Mouse (Mus musculus) hindbrain, embryonic 16.5 days (tissue): ENCODE measurements around the gene Vwa8. TPM values are rescaled to one million over a fixed set of nuclear protein-coding genes. Genes with fewer than 3 reads are reported as not detected.

Experiments used
- ATAC-seq: fragments of 200-750 bp; cut with Nextera tagmentation; 2 replicates; pipeline ENCODE4 v1.8.0; 2017; ENCODE audit warnings: moderate TSS enrichment, moderate library complexity
- H3K27ac ChIP-seq: fragments of 300-500 bp; sonication (generic); 2 replicates; pipeline ENCODE4 v1.5.1; 2014; ENCODE audit warnings: low read depth, mild to moderate bottlenecking, control low read depth, low read length, moderate library complexity
- H3K27me3 ChIP-seq: fragments of 300-500 bp; sonication (generic); replicated peaks from 2 replicates; pipeline ENCODE4 v1.6.1; 2014; ENCODE audit warnings: low read length; ENCODE audit not compliant: control insufficient read depth, insufficient read depth
- H3K36me3 ChIP-seq: fragments of 300-500 bp; sonication (generic); 2 replicates; pipeline ENCODE4 v1.6.1; 2014; ENCODE audit warnings: mild to moderate bottlenecking, low read length, moderate library complexity, mixed read lengths; ENCODE audit not compliant: control insufficient read depth, insufficient read depth
- H3K4me1 ChIP-seq: fragments of 300-500 bp; sonication (generic); 2 replicates; pipeline ENCODE4 v1.6.1; 2014; ENCODE audit warnings: low read depth, low read length; ENCODE audit not compliant: control insufficient read depth, insufficient read depth
- H3K4me2 ChIP-seq: fragments of 300-500 bp; sonication (generic); 2 replicates; pipeline ENCODE4 v1.6.1; 2014; ENCODE audit warnings: mild to moderate bottlenecking, low read length, control low read depth, moderate library complexity
- H3K4me3 ChIP-seq: fragments of 300-500 bp; sonication (generic); 2 replicates; pipeline ENCODE4 v1.5.1; 2014; ENCODE audit warnings: mild to moderate bottlenecking, low read length, control low read depth, moderate library complexity
- H3K9ac ChIP-seq: fragments of 300-500 bp; sonication (generic); 2 replicates; pipeline ENCODE4 v1.6.1; 2014; ENCODE audit warnings: low read depth, mild to moderate bottlenecking, control low read depth, low read length, moderate library complexity
- H3K9me3 ChIP-seq: fragments of 300-500 bp; sonication (generic); 2 replicates; pipeline ENCODE4 v1.6.1; 2014; ENCODE audit warnings: mild to moderate bottlenecking, low read length, moderate library complexity; ENCODE audit not compliant: control insufficient read depth
- WGBS: fragments of 180-500 bp; shearing (Covaris S2); extraction: QIAGEN DNeasy Blood & Tissue Kit; methylation state at CpG from one replicate; pipeline ENCODE4 v1.1.7; 2014; 5-methylcytosine and 5-hydroxymethylcytosine counted together
- polyA plus RNA-seq: library from polyadenylated mRNA; unstranded; fragments of >200 nt; fragmentation: Nextera tagmentation; extraction: Ambion mirVana; gene quantifications from 2 replicates; pipeline ENCODE4 v1.2.1, GENCODE M21; 2015

Gene Vwa8
- polyA plus RNA-seq, 1 experiment from 2014 or later: 7.9 TPM

- H3K4me3 ChIP-seq: no peak overlapping the region
- WGBS: 43% methylated on average over 4 of the region's 4 CpGs
- no peaks in the 10 kb centered on the region for H3K9me3 ChIP-seq
- H3K36me3 ChIP-seq: no peaks in the 10 kb centered on the region
- ATAC-seq: 0 out of 2 replicates have a peak, but pooled peaks have one; percentile 20
- H3K27me3 ChIP-seq: no peaks in the 10 kb centered on the region
- no peak overlapping the region for H3K9ac ChIP-seq
- no peaks in the 10 kb centered on the region for H3K4me1 ChIP-seq
- no peak overlapping the region for H3K4me2 ChIP-seq
- no peak overlapping the region for H3K27ac ChIP-seq
Observed at GRCm38 (mm10) chr14:78831158-78831557, 17.7 kb upstream of the Vwa8 start.

GRCm38 (mm10) chr14:78847948-78848347 is 904 bp upstream of the Vwa8 start:
- Histone ChIP-seq H3K4me1 (peaks cover 8% of the 10 kb centered on the region), H3K27me3 (no peaks in the 10 kb centered on the region), H3K9me3 (no peaks in the 10 kb centered on the region), H3K4me2 (no peak overlapping the region; the same call in 1 of the 2 replicates), H3K27ac (no peak overlapping the region), H3K9ac (no peak overlapping the region), H3K36me3 (no peaks in the 10 kb centered on the region), H3K4me3 (no peak overlapping the region)
- no peak for ATAC-seq
- 93% methylated on average over 1 of the region's 1 CpGs for WGBS

GRCm38 (mm10) chr14:78848477-78848876 is 375 bp upstream of the Vwa8 start:
- H3K4me1 ChIP-seq: peaks cover 8% of the 10 kb centered on the region
- no peaks in the 10 kb centered on the region for H3K9me3 ChIP-seq
- peak overlapping the region; percentile 99 for H3K9ac ChIP-seq
- H3K4me2 ChIP-seq: peak overlapping the region; percentile 88
- no peak for ATAC-seq
- H3K36me3 ChIP-seq: no peaks in the 10 kb centered on the region
- WGBS: under 1% methylated on average over 3 of the region's 3 CpGs
- peak overlapping the region; percentile 95 for H3K4me3 ChIP-seq
- no peaks in the 10 kb centered on the region for H3K27me3 ChIP-seq
- peak overlapping the region; percentile 83 for H3K27ac ChIP-seq

GRCm38 (mm10) chr14:78849961-78850578 is 1.2 kb downstream of the Vwa8 start:
- ATAC-seq: no peak
- WGBS: 46% methylated on average over 5 of the region's 5 CpGs
- no peak overlapping the region for H3K27ac ChIP-seq
- H3K4me2 ChIP-seq: peak overlapping the region; percentile 88
- H3K9ac ChIP-seq: no peak overlapping the region
- no peaks in the 10 kb centered on the region for H3K36me3 ChIP-seq
- no peaks in the 10 kb centered on the region for H3K9me3 ChIP-seq
- peaks cover 8% of the 10 kb centered on the region for H3K4me1 ChIP-seq
- no peaks in the 10 kb centered on the region for H3K27me3 ChIP-seq
- H3K4me3 ChIP-seq: no peak overlapping the region

- 15% methylated on average over 8 of the region's 8 CpGs for WGBS
- ATAC-seq: peak; percentile 10; the same call in 1 of the 2 replicates
- no peak overlapping the region for H3K9ac ChIP-seq
Observed at GRCm38 (mm10) chr14:78850666-78851065, 1.8 kb downstream of the Vwa8 start.

GRCm38 (mm10) chr14:78851366-78851765 is 2.5 kb downstream of the Vwa8 start:
- no peaks in the 10 kb centered on the region for H3K9me3 ChIP-seq
- H3K9ac ChIP-seq: no peak overlapping the region
- H3K4me1 ChIP-seq: peaks cover 8% of the 10 kb centered on the region
- no peaks in the 10 kb centered on the region for H3K36me3 ChIP-seq
- no peak overlapping the region for H3K4me2 ChIP-seq
- WGBS: 62% methylated on average over 3 of the region's 3 CpGs
- no peak for ATAC-seq
- H3K4me3 ChIP-seq: no peak overlapping the region
- no peaks in the 10 kb centered on the region for H3K27me3 ChIP-seq
- no peak overlapping the region for H3K27ac ChIP-seq

More at GRCm38 (mm10) chr14:78850666-78851065, 1.8 kb downstream of the Vwa8 start:
- H3K4me1 ChIP-seq: peaks cover 8% of the 10 kb centered on the region
- H3K9me3 ChIP-seq: no peaks in the 10 kb centered on the region
- H3K27me3 ChIP-seq: no peaks in the 10 kb centered on the region
- no peak overlapping the region for H3K4me3 ChIP-seq
- no peak overlapping the region for H3K27ac ChIP-seq
- no peaks in the 10 kb centered on the region for H3K36me3 ChIP-seq
- H3K4me2 ChIP-seq: peak overlapping the region; percentile 28; the same call in 1 of the 2 replicates

GRCm38 (mm10) chr14:78852401-78853246 is 3.8 kb downstream of the Vwa8 start:
- Histone ChIP-seq H3K4me2 (no peak overlapping the region), H3K36me3 (no peaks in the 10 kb centered on the region), H3K9me3 (no peaks in the 10 kb centered on the region), H3K9ac (no peak overlapping the region), H3K4me1 (peaks cover 8% of the 10 kb centered on the region), H3K27me3 (no peaks in the 10 kb centered on the region), H3K27ac (no peak overlapping the region), H3K4me3 (no peak overlapping the region)
- WGBS: 64% methylated on average over 5 of the region's 5 CpGs
- no peak for ATAC-seq

- no peak overlapping the region for H3K27ac ChIP-seq
- no peaks in the 10 kb centered on the region for H3K27me3 ChIP-seq
- WGBS: 93% methylated on average over 5 of the region's 5 CpGs
- no peak overlapping the region for H3K4me3 ChIP-seq
- no peaks in the 10 kb centered on the region for H3K36me3 ChIP-seq
- ATAC-seq: no peak
- H3K9ac ChIP-seq: no peak overlapping the region
- H3K4me2 ChIP-seq: no peak overlapping the region
- H3K9me3 ChIP-seq: no peaks in the 10 kb centered on the region
- H3K4me1 ChIP-seq: no peaks in the 10 kb centered on the region
Observed at GRCm38 (mm10) chr14:78861156-78861555, 12.3 kb downstream of the Vwa8 start.

GRCm38 (mm10) chr14:78870036-78870435 is 21.2 kb downstream of the Vwa8 start:
- H3K4me2 ChIP-seq: no peak overlapping the region
- WGBS: 26% methylated on average over 2 of the region's 2 CpGs
- no peak overlapping the region for H3K4me3 ChIP-seq
- ATAC-seq: no peak
- no peak overlapping the region for H3K27ac ChIP-seq
- no peaks in the 10 kb centered on the region for H3K4me1 ChIP-seq
- peaks cover 7% of the 10 kb centered on the region for H3K36me3 ChIP-seq
- H3K9me3 ChIP-seq: peaks cover 3% of the 10 kb centered on the region; the same call in 1 of the 2 replicates
- no peaks in the 10 kb centered on the region for H3K27me3 ChIP-seq
- no peak overlapping the region for H3K9ac ChIP-seq
